Mouse (Mus musculus): Measurements from ENCODE around the gene Sardh. TPM values are rescaled to one million over a fixed set of nuclear protein-coding genes. Genes with fewer than 3 reads are reported as not detected.

Gene Sardh
- polyA plus RNA-seq, 1 experiment from 2014 or later, result 25.6 TPM

GRCm38 (mm10) chr2:27262984-27263383 lies 14.8 kb upstream of the Sardh start:
- ATAC-seq (ENCODE audit: borderline replicate concordance, extremely low read depth, low FRiP score, low TSS enrichment), result no peak
- Histone ChIP-seq H3K4me2 (no peak overlapping the region), H3K27ac (no peak overlapping the region), H3K27me3 (no peaks in the 10 kb centered on the region), H3K9ac (no peak overlapping the region), H3K4me3 (no peak overlapping the region), H3K4me1 (no peaks in the 10 kb centered on the region), H3K36me3 (peaks cover 29% of the 10 kb centered on the region), H3K9me3 (no peaks in the 10 kb centered on the region)
- 87% methylated on average over 4 of the region's 4 CpGs for WGBS

- Histone ChIP-seq H3K36me3 (no peaks in the 10 kb centered on the region), H3K4me2 (no peak overlapping the region), H3K9ac (no peak overlapping the region), H3K9me3 (no peaks in the 10 kb centered on the region), H3K27ac (no peak overlapping the region), H3K4me3 (no peak overlapping the region), H3K27me3 (no peaks in the 10 kb centered on the region), H3K4me1 (peaks cover 28% of the 10 kb centered on the region)
- no peak for ATAC-seq (ENCODE audit: borderline replicate concordance, extremely low read depth, low FRiP score, low TSS enrichment)
These were observed 3.3 kb upstream of the Sardh start for GRCm38 (mm10) chr2:27251434-27251833.

GRCm38 (mm10) chr2:27247487-27247863 lies 662 bp downstream of the Sardh start:
- peak; percentile 50 for ATAC-seq (ENCODE audit: borderline replicate concordance, extremely low read depth, low FRiP score, low TSS enrichment)
- H3K27ac ChIP-seq, result peak overlapping the region; percentile 88
- no peaks in the 10 kb centered on the region for H3K36me3 ChIP-seq
- H3K4me1 ChIP-seq, result peaks cover 34% of the 10 kb centered on the region
- H3K9me3 ChIP-seq, result no peaks in the 10 kb centered on the region
- peak overlapping the region; percentile 68 for H3K4me2 ChIP-seq
- no peaks in the 10 kb centered on the region for H3K27me3 ChIP-seq
- H3K4me3 ChIP-seq, result peak overlapping the region; percentile 16; the same call in 1 of the 2 replicates
- H3K9ac ChIP-seq, result no peak overlapping the region
- WGBS, result 29% methylated on average over 2 of the region's 2 CpGs

- WGBS, result 12% methylated on average over 7 of the region's 7 CpGs
- H3K4me2 ChIP-seq, result peak overlapping the region; percentile 68
- peak overlapping the region; percentile 16 for H3K4me3 ChIP-seq
- H3K4me1 ChIP-seq, result peaks cover 34% of the 10 kb centered on the region
- ATAC-seq (ENCODE audit: borderline replicate concordance, extremely low read depth, low FRiP score, low TSS enrichment), result peak; percentile 95
- H3K27me3 ChIP-seq, result no peaks in the 10 kb centered on the region
- H3K9ac ChIP-seq, result peak overlapping the region; percentile 20
- peak overlapping the region; percentile 88 for H3K27ac ChIP-seq
- no peaks in the 10 kb centered on the region for H3K9me3 ChIP-seq
- no peaks in the 10 kb centered on the region for H3K36me3 ChIP-seq
These were observed 1.2 kb downstream of the Sardh start for GRCm38 (mm10) chr2:27246712-27247486.

- no peak for ATAC-seq (ENCODE audit: borderline replicate concordance, extremely low read depth, low FRiP score, low TSS enrichment)
- Histone ChIP-seq H3K4me3 (no peak overlapping the region), H3K4me1 (peaks cover 34% of the 10 kb centered on the region), H3K36me3 (no peaks in the 10 kb centered on the region), H3K27me3 (no peaks in the 10 kb centered on the region), H3K9me3 (no peaks in the 10 kb centered on the region), H3K4me2 (peak overlapping the region; percentile 68), H3K9ac (peak overlapping the region; percentile 20; the same call in 1 of the 2 replicates), H3K27ac (0 out of 2 replicates have a peak overlapping the region, but pooled peaks have one; percentile 15)
- 61% methylated on average over 7 of the region's 7 CpGs for WGBS
These were observed 2.2 kb downstream of the Sardh start for GRCm38 (mm10) chr2:27245947-27246346.

GRCm38 (mm10) chr2:27237342-27237741 lies 10.8 kb downstream of the Sardh start:
- no peak overlapping the region for H3K9ac ChIP-seq
- ATAC-seq (ENCODE audit: borderline replicate concordance, extremely low read depth, low FRiP score, low TSS enrichment), result no peak
- WGBS, result 28% methylated on average over 4 of the region's 4 CpGs
- H3K27ac ChIP-seq, result no peak overlapping the region
- peaks cover 7% of the 10 kb centered on the region; the same call in 1 of the 2 replicates for H3K4me1 ChIP-seq
- no peaks in the 10 kb centered on the region for H3K36me3 ChIP-seq
- no peaks in the 10 kb centered on the region for H3K9me3 ChIP-seq
- no peak overlapping the region for H3K4me3 ChIP-seq
- no peak overlapping the region for H3K4me2 ChIP-seq
- no peaks in the 10 kb centered on the region for H3K27me3 ChIP-seq

- Histone ChIP-seq H3K9me3 (no peaks in the 10 kb centered on the region), H3K27me3 (no peaks in the 10 kb centered on the region), H3K36me3 (no peaks in the 10 kb centered on the region), H3K4me1 (peaks cover 7% of the 10 kb centered on the region; the same call in 1 of the 2 replicates), H3K27ac (no peak overlapping the region), H3K4me2 (no peak overlapping the region), H3K9ac (no peak overlapping the region), H3K4me3 (no peak overlapping the region)
- peak; percentile 35; the same call in 1 of the 2 replicates for ATAC-seq (ENCODE audit: borderline replicate concordance, extremely low read depth, low FRiP score, low TSS enrichment)
- 10% methylated on average over 3 of the region's 3 CpGs for WGBS
These were observed 12.4 kb downstream of the Sardh start for GRCm38 (mm10) chr2:27235729-27236128.

- Histone ChIP-seq H3K27me3 (no peaks in the 10 kb centered on the region), H3K4me3 (no peak overlapping the region), H3K27ac (no peak overlapping the region; the same call in 1 of the 2 replicates), H3K4me1 (peaks cover 7% of the 10 kb centered on the region; the same call in 1 of the 2 replicates), H3K9ac (no peak overlapping the region), H3K9me3 (no peaks in the 10 kb centered on the region), H3K36me3 (no peaks in the 10 kb centered on the region), H3K4me2 (no peak overlapping the region)
- no peak for ATAC-seq (ENCODE audit: borderline replicate concordance, extremely low read depth, low FRiP score, low TSS enrichment)
- 23% methylated on average over 7 of the region's 7 CpGs for WGBS
These were observed 15.8 kb downstream of the Sardh start for GRCm38 (mm10) chr2:27232376-27232775.

GRCm38 (mm10) chr2:27229481-27230105 lies 18.5 kb downstream of the Sardh start:
- ATAC-seq (ENCODE audit: borderline replicate concordance, extremely low read depth, low FRiP score, low TSS enrichment), result no peak

GRCm38 (mm10) chr2:27228809-27229480 lies 19.2 kb downstream of the Sardh start:
- H3K9ac ChIP-seq, result no peak overlapping the region
- no peak for ATAC-seq (ENCODE audit: borderline replicate concordance, extremely low read depth, low FRiP score, low TSS enrichment)
- no peak overlapping the region for H3K4me3 ChIP-seq
- H3K4me2 ChIP-seq, result no peak overlapping the region
- H3K4me1 ChIP-seq, result peaks cover 7% of the 10 kb centered on the region; the same call in 1 of the 2 replicates
- WGBS, result 65% methylated on average over 5 of the region's 5 CpGs
- H3K27me3 ChIP-seq, result no peaks in the 10 kb centered on the region
- no peak overlapping the region for H3K27ac ChIP-seq
- no peaks in the 10 kb centered on the region for H3K36me3 ChIP-seq
- H3K9me3 ChIP-seq, result no peaks in the 10 kb centered on the region

More at GRCm38 (mm10) chr2:27229481-27230105, 18.5 kb downstream of the Sardh start:
- Histone ChIP-seq H3K9ac (no peak overlapping the region), H3K4me2 (no peak overlapping the region), H3K27me3 (no peaks in the 10 kb centered on the region), H3K27ac (no peak overlapping the region; the same call in 1 of the 2 replicates), H3K36me3 (no peaks in the 10 kb centered on the region), H3K9me3 (no peaks in the 10 kb centered on the region), H3K4me3 (no peak overlapping the region), H3K4me1 (peaks cover 7% of the 10 kb centered on the region; the same call in 1 of the 2 replicates)
- 77% methylated on average over 2 of the region's 2 CpGs for WGBS

GRCm38 (mm10) chr2:27226572-27226971 lies 21.6 kb downstream of the Sardh start:
- WGBS, result 63% methylated on average over 7 of the region's 7 CpGs
- Histone ChIP-seq H3K4me3 (no peak overlapping the region), H3K4me2 (no peak overlapping the region), H3K9ac (no peak overlapping the region), H3K27ac (no peak overlapping the region), H3K4me1 (no peaks in the 10 kb centered on the region), H3K27me3 (no peaks in the 10 kb centered on the region), H3K36me3 (no peaks in the 10 kb centered on the region), H3K9me3 (no peaks in the 10 kb centered on the region)
- no peak for ATAC-seq (ENCODE audit: borderline replicate concordance, extremely low read depth, low FRiP score, low TSS enrichment)
